12 mouse cellular contexts compared by ENCODE assay signal in the genomic region with DNA sequence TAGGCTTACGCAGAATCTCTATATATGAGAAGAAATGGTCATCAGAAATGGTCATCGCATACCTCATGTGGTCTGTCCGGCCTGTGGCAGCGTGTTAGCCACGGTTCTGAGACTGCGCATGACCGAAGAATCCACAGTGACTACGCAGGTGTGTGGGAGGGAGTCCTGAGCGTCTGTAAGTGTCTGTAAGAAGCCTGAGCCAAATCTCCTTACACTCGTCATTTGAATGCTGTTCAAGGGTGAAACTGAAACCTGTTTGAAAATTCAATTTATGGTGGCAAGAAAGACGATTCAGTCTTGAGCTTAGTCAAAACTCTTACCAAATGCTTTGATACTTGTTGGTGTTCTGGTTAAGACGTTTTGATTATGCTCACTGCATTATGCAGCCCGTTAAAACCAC.
"Had no signal": no experiment of that assay in that cellular context is flagged by ENCODE, and none has a peak within 500 bp of the region (broad histone marks: within the 10 kb centered on the region; RNA-seq: fewer than 3 reads in every experiment).

No protein-coding gene starts in this region.

- ATAC-seq: liver, postnatal 0 days; lung, postnatal 0 days; midbrain, embryonic 15.5 days had no signal

- DNase-seq: kidney, postnatal 10 days; kidney, postnatal 36 days; left cerebral cortex, postnatal 4 days; liver, postnatal 0 days; lung, embryonic 14.5 days; right cerebral cortex, adult 18-20 months; right cerebral cortex, postnatal 14 days; right cerebral cortex, postnatal 4 days; thymus, adult 18-20 months; thymus, postnatal 36 days had no signal
